Mouse (Mus musculus) lung, adult 2 months (tissue): ENCODE results near the gene Cyp4x1.

ENCODE experiments used
- CTCF ChIP-seq: fragments of 200-500 bp; IDR thresholded peaks from 2 replicates; pipeline ENCODE4 v1.5.1; 2011; ENCODE audit warnings: mild to moderate bottlenecking, low read length, control low read depth; ENCODE audit not compliant: insufficient read depth
- POLR2A ChIP-seq: fragments of 200-500 bp; IDR thresholded peaks from 2 replicates; pipeline ENCODE4 v1.6.1; 2011; ENCODE audit warnings: low read depth, mild to moderate bottlenecking, control low read depth, low read length, borderline replicate concordance; ENCODE audit errors: extremely low read depth

- TF ChIP-seq CTCF, result no peak
- TF ChIP-seq POLR2A, result no peak
Measured at GRCm38 (mm10) chr4:115083031-115083430, 51.0 kb downstream of the Cyp4x1 start.
